Mouse (Mus musculus): ENCODE data around the gene Olfr414. TPM values are rescaled to one million over a fixed set of nuclear protein-coding genes. Genes with fewer than 3 reads are reported as not detected.

The Olfr414 gene
- polyA plus RNA-seq, 1 experiment: not detected

- no peak for TF ChIP-seq POLR2A (IDR thresholded peaks at IDR 0.05; ENCODE audit: low read depth, low read length)
- no peak for TF ChIP-seq CTCF (IDR thresholded peaks at IDR 0.05; ENCODE audit: borderline replicate concordance, insufficient read depth, low read length)
- no peak overlapping the region for H3K27ac ChIP-seq (ENCODE audit: insufficient read depth, low read length)
- no peaks in the 10 kb centered on the region for H3K4me1 ChIP-seq (ENCODE audit: control insufficient read depth, insufficient read depth, low read length)
- H3K4me3 ChIP-seq (ENCODE audit: insufficient read depth, low read length): no peak overlapping the region
These were observed 42.4 kb downstream of the Olfr414 start for GRCm38 (mm10) chr1:174466240-174466639.

GRCm38 (mm10) chr1:174469736-174470135 is 45.9 kb downstream of the Olfr414 start:
- TF ChIP-seq POLR2A (IDR thresholded peaks at IDR 0.05; ENCODE audit: low read depth, low read length) (no peak), CTCF (IDR thresholded peaks at IDR 0.05; ENCODE audit: borderline replicate concordance, insufficient read depth, low read length) (peak; percentile 41; the same call in 1 of the 2 replicates)
- no peak overlapping the region for H3K27ac ChIP-seq (ENCODE audit: insufficient read depth, low read length)
- H3K4me1 ChIP-seq (ENCODE audit: control insufficient read depth, insufficient read depth, low read length): no peaks in the 10 kb centered on the region
- H3K4me3 ChIP-seq (ENCODE audit: insufficient read depth, low read length): no peak overlapping the region

GRCm38 (mm10) chr1:174482567-174482966 is 58.7 kb downstream of the Olfr414 start:
- no peak overlapping the region for H3K4me3 ChIP-seq (ENCODE audit: insufficient read depth, low read length)
- no peak for TF ChIP-seq POLR2A (IDR thresholded peaks at IDR 0.05; ENCODE audit: low read depth, low read length)
- no peak for TF ChIP-seq CTCF (IDR thresholded peaks at IDR 0.05; ENCODE audit: borderline replicate concordance, insufficient read depth, low read length)
- H3K27ac ChIP-seq (ENCODE audit: insufficient read depth, low read length): no peak overlapping the region
- H3K4me1 ChIP-seq (ENCODE audit: control insufficient read depth, insufficient read depth, low read length): no peaks in the 10 kb centered on the region

Other genes with a start within 250 kb of the Olfr414 start
- gene Olfr419, start 172.0 kb upstream of the Olfr414 start, polyA plus RNA-seq (2011; ENCODE audit: insufficient read length, low read depth, missing spikeins): not detected in 2 replicates
- not detected in 2 replicates for gene Mptx1, start 93.5 kb upstream of the Olfr414 start, polyA plus RNA-seq (2011; ENCODE audit: insufficient read length, low read depth, missing spikeins)
- gene Olfr417, start 58.9 kb upstream of the Olfr414 start, polyA plus RNA-seq (2011; ENCODE audit: insufficient read length, low read depth, missing spikeins): not detected in 2 replicates
- gene Olfr248, start 33.0 kb upstream of the Olfr414 start, polyA plus RNA-seq (2011; ENCODE audit: insufficient read length, low read depth, missing spikeins): not detected in 2 replicates
- gene Olfr220, start 18.0 kb downstream of the Olfr414 start, polyA plus RNA-seq (2011; ENCODE audit: insufficient read length, low read depth, missing spikeins): not detected in 2 replicates
- 0.40 and 0.72 TPM in 2 replicates for gene Fmn2, start 77.8 kb downstream of the Olfr414 start, polyA plus RNA-seq (2011; ENCODE audit: insufficient read length, low read depth, missing spikeins)